Mouse (Mus musculus): ENCODE measurements around the gene Gm49321. TPM values are rescaled to one million over a fixed set of nuclear protein-coding genes. Genes with fewer than 3 reads are reported as not detected.
A peak's percentile ranks its signal among the peaks of the same experiment; 100 is the strongest.

Gene Gm49321
- polyA plus RNA-seq, 1 experiment, result not detected

- WGBS, result 81% methylated on average over 2 of the region's 2 CpGs
- no peak for DNase-seq (ENCODE audit: low read depth, low spot score)
Observed at GRCm38 (mm10) chr12:73934528-73934927, 2.9 kb upstream of the Gm49321 start.

DNA sequence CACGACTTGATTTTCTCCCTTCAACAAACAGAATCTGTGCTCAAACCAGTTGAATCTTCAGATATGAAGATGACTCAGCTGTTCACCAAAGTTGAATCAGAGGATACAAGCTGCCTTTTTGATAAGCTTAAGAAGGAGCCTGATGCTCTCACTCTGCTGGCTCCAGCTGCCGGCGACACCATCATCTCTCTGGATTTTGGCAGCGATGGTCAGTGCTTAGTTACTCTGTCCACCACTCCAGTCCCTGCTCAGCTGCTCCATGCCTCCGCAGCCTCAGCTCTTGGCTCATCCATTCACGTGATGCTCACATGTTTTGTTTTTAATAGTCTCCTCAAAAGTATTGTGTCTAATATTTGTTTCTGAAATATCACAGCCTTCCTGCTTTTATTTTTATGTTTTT lies 2.1 kb downstream of the Gm49321 start:
- 89% methylated on average over 6 of the region's 6 CpGs for WGBS

DNA sequence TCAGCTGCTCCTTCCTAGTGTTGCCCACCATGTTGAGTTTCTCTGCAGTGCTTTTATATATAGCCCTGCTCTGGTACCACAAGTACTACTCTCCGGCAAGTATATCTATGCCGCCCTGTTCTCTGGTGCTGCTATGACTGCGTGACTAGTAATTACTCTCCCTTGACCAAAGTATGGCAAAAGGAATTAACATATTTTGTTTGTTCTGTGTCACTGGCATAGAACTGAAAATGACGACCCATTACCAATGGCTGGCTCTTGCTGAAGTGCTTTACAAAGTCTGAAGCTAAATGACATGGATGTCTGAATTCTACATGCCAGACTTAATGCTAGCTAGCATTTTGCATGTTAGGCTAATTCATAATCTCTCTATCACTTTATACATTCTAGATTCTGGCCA lies 11.0 kb downstream of the Gm49321 start:
- DNase-seq (ENCODE audit: low read depth, low spot score), result no peak
- 90% methylated on average over 4 of the region's 4 CpGs for WGBS

More for the DNA sequence above, 2.1 kb downstream of the Gm49321 start:
- no peak for DNase-seq (ENCODE audit: low read depth, low spot score)

- no peak for DNase-seq (ENCODE audit: low read depth, low spot score)
- WGBS, result 9% methylated on average over 46 of the region's 46 CpGs
Observed at GRCm38 (mm10) chr12:73949318-73950058, 12.0 kb downstream of the Gm49321 start.

GRCm38 (mm10) chr12:73952879-73953278 lies 15.4 kb downstream of the Gm49321 start:
- WGBS, result 12% methylated on average over 15 of the region's 15 CpGs
- DNase-seq (ENCODE audit: low read depth, low spot score), result no peak

DNA sequence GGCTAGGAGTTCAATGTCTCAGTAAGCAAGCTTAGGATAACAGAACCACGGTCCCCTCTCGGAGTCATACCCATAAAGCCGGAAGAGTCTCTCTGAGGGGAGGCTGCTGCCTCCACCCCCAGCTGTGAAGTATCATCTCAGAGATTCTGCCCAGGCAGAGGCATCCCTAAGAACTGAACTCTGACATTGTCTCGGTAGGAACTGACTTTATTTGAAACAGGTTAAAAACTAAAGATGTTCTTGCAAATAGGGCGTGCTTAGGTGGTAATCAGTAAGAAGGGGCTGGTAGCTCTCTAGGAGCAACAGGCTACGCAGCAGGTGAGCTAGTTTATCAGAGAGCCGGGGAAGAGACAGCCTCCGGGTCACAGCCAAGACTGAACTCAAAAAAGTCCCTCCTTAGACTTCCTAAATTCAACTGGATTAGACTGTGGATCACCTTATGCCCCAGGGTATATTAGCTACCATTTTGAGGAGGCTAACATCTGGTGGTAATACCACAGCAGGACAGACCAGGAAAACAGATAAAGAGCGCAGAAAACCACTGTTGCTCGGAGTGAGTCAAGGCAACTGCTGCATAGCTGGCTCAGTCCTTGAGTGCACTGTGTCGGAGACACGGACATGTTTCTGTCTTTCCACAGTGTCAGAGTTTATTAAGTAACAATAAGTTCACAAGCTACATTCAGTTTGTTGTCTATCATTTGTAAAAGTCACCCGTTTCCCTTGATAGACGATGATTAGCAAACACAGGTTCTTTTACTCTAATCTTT lies 16.1 kb downstream of the Gm49321 start:
- 65% methylated on average over 14 of the region's 14 CpGs for WGBS
- no peak for DNase-seq (ENCODE audit: low read depth, low spot score)

- no peak for DNase-seq (ENCODE audit: low read depth, low spot score)
- WGBS, result 65% methylated on average over 5 of the region's 5 CpGs
Observed at GRCm38 (mm10) chr12:73954785-73955184, 17.3 kb downstream of the Gm49321 start.

GRCm38 (mm10) chr12:73957676-73958075 lies 20.2 kb downstream of the Gm49321 start:
- WGBS, result 63% methylated on average over 3 of the region's 3 CpGs
- DNase-seq (ENCODE audit: low read depth, low spot score), result no peak

GRCm38 (mm10) chr12:73958830-73959229 lies 21.4 kb downstream of the Gm49321 start:
- DNase-seq (ENCODE audit: low read depth, low spot score), result no peak

DNA sequence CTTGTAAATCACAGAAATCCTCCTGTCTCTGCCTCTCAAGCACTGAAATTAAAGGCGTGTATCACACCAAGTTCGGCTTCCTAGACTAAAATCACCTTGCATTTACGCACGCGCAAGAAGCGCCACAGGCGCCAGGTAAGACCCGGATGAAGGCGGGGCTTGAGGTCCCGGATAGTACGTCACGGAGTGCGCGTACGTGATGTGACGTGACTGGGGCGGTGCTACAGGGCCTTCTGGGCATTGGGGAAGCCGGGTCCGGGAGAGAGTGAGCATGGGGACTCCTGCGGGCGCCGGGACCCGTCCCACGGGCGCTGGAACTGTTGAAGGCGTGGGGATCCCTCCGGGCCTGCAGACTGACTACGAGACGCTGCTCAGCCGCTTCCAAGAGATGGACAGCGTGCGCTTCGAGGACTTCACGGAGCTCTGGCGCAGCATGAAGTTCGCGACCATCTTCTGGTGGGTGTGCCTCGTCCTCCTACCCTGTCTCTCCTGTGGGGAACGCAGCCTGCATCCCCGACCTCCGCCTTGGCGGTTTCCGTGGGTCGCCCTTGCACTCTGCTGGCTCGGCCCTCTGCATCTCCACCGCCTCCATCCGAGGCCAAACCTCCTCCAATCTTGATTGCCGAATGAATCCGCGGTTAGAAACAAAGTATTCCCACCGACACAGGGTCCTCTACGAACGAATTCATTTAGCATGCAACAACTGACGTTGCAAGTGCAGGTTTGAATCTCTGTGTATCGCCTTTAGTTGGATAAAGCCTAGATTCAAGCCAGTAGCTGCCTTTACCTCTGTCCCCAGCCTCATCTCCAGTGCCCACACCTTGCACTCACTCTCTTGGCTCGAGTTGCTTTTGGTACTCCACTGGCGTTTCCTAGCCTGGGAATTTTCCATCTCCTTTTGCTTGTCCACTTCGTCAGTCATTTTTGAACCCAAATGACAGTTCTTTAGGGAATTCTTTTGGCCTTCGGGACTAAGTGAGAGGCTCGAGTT lies 27.1 kb downstream of the Gm49321 start, which contains the start of gene Snapc1:
Gene Snapc1, plus strand, starts transcription at position 191 of the 991 bp plus-strand sequence.
- WGBS, result under 1% methylated on average over 60 of the region's 60 CpGs
- peak; percentile 96 for DNase-seq (ENCODE audit: low read depth, low spot score)

More at GRCm38 (mm10) chr12:73958830-73959229, 21.4 kb downstream of the Gm49321 start:
- WGBS, result 88% methylated on average over 2 of the region's 2 CpGs

- 96% methylated on average over 8 of the region's 8 CpGs for WGBS
- no peak for DNase-seq (ENCODE audit: low read depth, low spot score)
Observed at GRCm38 (mm10) chr12:73969142-73969541, 31.7 kb downstream of the Gm49321 start.

- DNase-seq (ENCODE audit: low read depth, low spot score), result no peak
- 90% methylated on average over 6 of the region's 6 CpGs for WGBS
Observed at GRCm38 (mm10) chr12:73974584-73974983, 37.1 kb downstream of the Gm49321 start.

GRCm38 (mm10) chr12:73978144-73978543 lies 40.7 kb downstream of the Gm49321 start:
- WGBS, result 89% methylated on average over 3 of the region's 3 CpGs
- DNase-seq (ENCODE audit: low read depth, low spot score), result no peak

DNA sequence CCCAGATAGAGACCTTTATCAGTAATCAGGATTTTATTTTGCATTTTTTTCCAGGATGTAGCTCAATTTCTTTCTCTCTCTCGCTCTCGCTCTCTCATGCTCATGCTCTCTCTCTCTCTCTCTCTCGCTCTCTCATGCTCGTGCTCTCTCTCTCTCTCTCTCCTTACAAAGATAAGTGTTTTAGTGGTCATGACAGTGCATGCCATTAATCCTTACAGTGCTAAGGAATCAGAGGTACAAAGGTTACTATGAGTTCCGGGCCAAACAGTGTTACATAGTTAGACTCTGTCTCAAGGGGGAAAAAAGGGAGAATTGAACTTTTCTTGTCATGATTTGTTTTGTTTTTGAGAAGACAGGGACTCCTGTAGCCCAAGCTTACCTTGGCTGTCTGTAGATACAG lies 42.2 kb downstream of the Gm49321 start:
- DNase-seq (ENCODE audit: low read depth, low spot score), result no peak
- 82% methylated on average over 5 of the region's 5 CpGs for WGBS

DNA sequence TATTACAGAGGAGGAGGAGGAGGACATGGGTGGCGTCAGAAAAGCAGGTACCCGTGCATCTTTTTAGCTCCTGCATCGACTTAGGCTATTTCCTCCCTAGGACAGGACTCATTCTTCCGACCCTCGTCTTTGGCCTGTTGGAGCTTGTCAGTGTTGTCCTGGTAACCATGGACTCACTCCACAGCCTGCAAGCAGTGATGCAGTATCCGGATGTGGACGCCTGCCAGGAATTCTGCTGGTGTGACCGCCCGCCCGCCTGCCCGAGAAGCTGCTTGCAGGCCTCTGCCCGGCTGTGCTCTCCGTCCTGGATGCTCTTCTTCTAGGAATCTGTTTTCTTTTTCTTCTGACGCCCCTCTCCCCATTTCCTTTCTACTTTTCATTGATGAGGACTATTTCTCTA lies 45.1 kb downstream of the Gm49321 start:
- no peak for DNase-seq (ENCODE audit: low read depth, low spot score)
- 73% methylated on average over 14 of the region's 14 CpGs for WGBS

GRCm38 (mm10) chr12:73986299-73986698 lies 48.8 kb downstream of the Gm49321 start:
- WGBS, result 79% methylated on average over 7 of the region's 7 CpGs
- DNase-seq (ENCODE audit: low read depth, low spot score), result no peak

DNA sequence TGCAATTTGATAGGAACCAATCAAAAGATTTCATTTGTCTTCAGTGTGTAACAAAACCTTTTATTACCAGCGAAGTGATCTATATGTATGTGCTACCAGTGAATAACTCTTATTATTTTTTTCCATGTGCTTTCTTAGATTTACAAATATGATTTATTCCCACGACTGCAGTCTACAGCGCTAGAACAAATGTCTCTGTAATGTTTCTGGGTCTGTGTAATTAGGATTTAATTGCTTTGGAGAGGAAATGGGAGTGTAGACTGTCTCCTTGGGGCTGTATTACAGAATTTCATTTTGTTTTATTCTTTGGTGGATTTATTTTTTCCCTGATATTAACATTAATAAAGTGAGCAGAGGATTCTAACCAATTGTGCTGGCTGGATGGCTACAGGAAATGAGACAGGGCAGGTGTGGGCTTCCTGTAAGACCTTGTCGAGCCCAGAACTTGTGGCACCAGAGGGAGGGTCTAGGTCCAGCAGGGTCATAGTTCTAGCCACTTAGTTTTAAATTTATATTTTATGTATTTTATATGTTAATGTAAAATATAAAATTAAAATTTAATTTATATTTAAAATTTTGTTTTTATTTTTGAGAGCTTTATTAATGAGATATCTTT lies 51.0 kb downstream of the Gm49321 start:
- 79% methylated on average over 4 of the region's 4 CpGs for WGBS
- DNase-seq (ENCODE audit: low read depth, low spot score), result no peak

DNA sequence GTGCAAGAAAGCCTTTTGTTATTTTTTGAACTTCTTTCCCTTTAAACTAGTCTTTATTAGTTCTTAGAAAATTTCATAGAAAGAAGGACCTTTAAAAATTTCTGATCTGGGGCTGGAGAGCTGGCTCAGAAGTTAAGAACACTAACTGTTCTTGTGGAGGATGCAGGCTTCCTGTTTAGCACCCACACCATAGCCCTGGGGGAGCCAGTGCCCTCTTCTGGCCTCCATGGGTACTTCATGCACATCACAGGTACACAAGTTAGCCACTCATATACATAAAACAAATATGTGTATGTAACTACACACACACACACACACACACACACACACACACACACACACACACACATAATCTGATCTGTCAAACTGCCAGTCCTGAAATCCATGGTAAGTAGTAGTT lies 52.1 kb downstream of the Gm49321 start:
- DNase-seq (ENCODE audit: low read depth, low spot score), result no peak

GRCm38 (mm10) chr12:73996906-73997296 lies 59.4 kb downstream of the Gm49321 start:
- WGBS, result 47% methylated on average over 12 of the region's 12 CpGs
- no peak for DNase-seq (ENCODE audit: low read depth, low spot score)
